Mouse (Mus musculus): ENCODE results near the gene Cacna1c. TPM values are rescaled to one million over a fixed set of nuclear protein-coding genes. Genes with fewer than 3 reads are reported as not detected.

The Cacna1c gene
- polyA plus RNA-seq, 1 experiment from 2014 or later: 0.64 TPM

- no peak overlapping the region for H3K4me2 ChIP-seq
These were observed 404.3 kb downstream of the Cacna1c start for GRCm38 (mm10) chr6:118791921-118792368.

GRCm38 (mm10) chr6:118787933-118788332, 408.3 kb downstream of the Cacna1c start:
- no peak overlapping the region for H3K27ac ChIP-seq
- H3K9ac ChIP-seq: no peak overlapping the region
- WGBS (ENCODE audit: insufficient replicate concordance): 58% methylated on average over 3 of the region's 3 CpGs
- no peaks in the 10 kb centered on the region for H3K9me3 ChIP-seq (replicated peaks)
- no peak for ATAC-seq
- no peak overlapping the region for H3K4me3 ChIP-seq
- H3K36me3 ChIP-seq: no peaks in the 10 kb centered on the region
- H3K4me2 ChIP-seq: no peak overlapping the region
- no peaks in the 10 kb centered on the region for H3K4me1 ChIP-seq
- H3K27me3 ChIP-seq (replicated peaks): peaks cover 14% of the 10 kb centered on the region

More at GRCm38 (mm10) chr6:118791921-118792368, 404.3 kb downstream of the Cacna1c start:
- 0 out of 2 replicates have a peak, but pooled peaks cover 4% of the 10 kb centered on the region for H3K9me3 ChIP-seq (replicated peaks)
- WGBS (ENCODE audit: insufficient replicate concordance): 52% methylated on average over 5 of the region's 5 CpGs
- no peak overlapping the region for H3K4me3 ChIP-seq
- H3K27ac ChIP-seq: no peak overlapping the region
- no peaks in the 10 kb centered on the region for H3K36me3 ChIP-seq
- ATAC-seq: no peak
- H3K27me3 ChIP-seq (replicated peaks): peaks cover 9% of the 10 kb centered on the region
- H3K9ac ChIP-seq: no peak overlapping the region
- H3K4me1 ChIP-seq: no peaks in the 10 kb centered on the region

GRCm38 (mm10) chr6:118780280-118780679, 415.9 kb downstream of the Cacna1c start:
- no peak overlapping the region for H3K9ac ChIP-seq
- no peaks in the 10 kb centered on the region for H3K9me3 ChIP-seq (replicated peaks)
- no peak overlapping the region for H3K4me3 ChIP-seq
- peaks cover 44% of the 10 kb centered on the region for H3K4me1 ChIP-seq
- WGBS (ENCODE audit: insufficient replicate concordance): 75% methylated on average over 7 of the region's 7 CpGs
- H3K27me3 ChIP-seq (replicated peaks): 0 out of 2 replicates have a peak, but pooled peaks cover 1% of the 10 kb centered on the region
- ATAC-seq: no peak
- H3K36me3 ChIP-seq: no peaks in the 10 kb centered on the region
- H3K27ac ChIP-seq: no peak overlapping the region
- no peak overlapping the region for H3K4me2 ChIP-seq

GRCm38 (mm10) chr6:118779201-118779600, 417.0 kb downstream of the Cacna1c start:
- Histone ChIP-seq H3K9me3 (replicated peaks) (no peaks in the 10 kb centered on the region; the same call in 1 of the 2 replicates), H3K27me3 (replicated peaks) (no peaks in the 10 kb centered on the region), H3K4me1 (peaks cover 44% of the 10 kb centered on the region), H3K4me2 (no peak overlapping the region), H3K27ac (no peak overlapping the region), H3K36me3 (no peaks in the 10 kb centered on the region), H3K4me3 (no peak overlapping the region), H3K9ac (no peak overlapping the region)
- WGBS (ENCODE audit: insufficient replicate concordance): 31% methylated on average over 8 of the region's 8 CpGs
- ATAC-seq: no peak

GRCm38 (mm10) chr6:118777457-118777856, 418.8 kb downstream of the Cacna1c start:
- Histone ChIP-seq H3K36me3 (no peaks in the 10 kb centered on the region), H3K27me3 (replicated peaks) (no peaks in the 10 kb centered on the region), H3K4me1 (peaks cover 54% of the 10 kb centered on the region), H3K4me3 (no peak overlapping the region), H3K9ac (0 out of 2 replicates have a peak overlapping the region, but pooled peaks have one; percentile 3), H3K4me2 (no peak overlapping the region), H3K27ac (no peak overlapping the region), H3K9me3 (replicated peaks) (no peaks in the 10 kb centered on the region; the same call in 1 of the 2 replicates)
- peak; percentile 61 for ATAC-seq
- WGBS (ENCODE audit: insufficient replicate concordance): 49% methylated on average over 8 of the region's 8 CpGs

- H3K9me3 ChIP-seq (replicated peaks): no peaks in the 10 kb centered on the region; the same call in 1 of the 2 replicates
- no peak overlapping the region for H3K4me3 ChIP-seq
- 85% methylated on average over 9 of the region's 9 CpGs for WGBS (ENCODE audit: insufficient replicate concordance)
- ATAC-seq: no peak
- H3K4me1 ChIP-seq: peaks cover 64% of the 10 kb centered on the region
- H3K4me2 ChIP-seq: no peak overlapping the region
- H3K9ac ChIP-seq: no peak overlapping the region
- no peak overlapping the region for H3K27ac ChIP-seq
- no peaks in the 10 kb centered on the region for H3K27me3 ChIP-seq (replicated peaks)
- H3K36me3 ChIP-seq: no peaks in the 10 kb centered on the region
These were observed 419.8 kb downstream of the Cacna1c start for GRCm38 (mm10) chr6:118776459-118776858.

- ATAC-seq: no peak
- 83% methylated on average over 6 of the region's 6 CpGs for WGBS (ENCODE audit: insufficient replicate concordance)
- Histone ChIP-seq H3K27ac (no peak overlapping the region), H3K4me1 (peaks cover 66% of the 10 kb centered on the region), H3K9ac (no peak overlapping the region), H3K27me3 (replicated peaks) (no peaks in the 10 kb centered on the region), H3K4me3 (no peak overlapping the region), H3K9me3 (replicated peaks) (no peaks in the 10 kb centered on the region; the same call in 1 of the 2 replicates), H3K4me2 (no peak overlapping the region), H3K36me3 (no peaks in the 10 kb centered on the region)
These were observed 423.6 kb downstream of the Cacna1c start for GRCm38 (mm10) chr6:118772581-118772980.

- no peaks in the 10 kb centered on the region for H3K27me3 ChIP-seq (replicated peaks)
- H3K9me3 ChIP-seq (replicated peaks): no peaks in the 10 kb centered on the region; the same call in 1 of the 2 replicates
- H3K36me3 ChIP-seq: no peaks in the 10 kb centered on the region
- peak overlapping the region; percentile 44 for H3K9ac ChIP-seq
- peak overlapping the region; percentile 1; the same call in 1 of the 2 replicates for H3K4me3 ChIP-seq
- 11% methylated on average over 4 of the region's 4 CpGs for WGBS (ENCODE audit: insufficient replicate concordance)
- peak overlapping the region; percentile 56 for H3K4me2 ChIP-seq
- peaks cover 60% of the 10 kb centered on the region for H3K4me1 ChIP-seq
- ATAC-seq: peak; percentile 93
- peak overlapping the region; percentile 88 for H3K27ac ChIP-seq
These were observed 425.1 kb downstream of the Cacna1c start for GRCm38 (mm10) chr6:118771121-118771520.

- Histone ChIP-seq H3K9me3 (replicated peaks) (no peaks in the 10 kb centered on the region; the same call in 1 of the 2 replicates), H3K36me3 (no peaks in the 10 kb centered on the region), H3K27me3 (replicated peaks) (no peaks in the 10 kb centered on the region), H3K4me3 (no peak overlapping the region), H3K4me2 (peak overlapping the region; percentile 56), H3K4me1 (peaks cover 54% of the 10 kb centered on the region), H3K9ac (no peak overlapping the region), H3K27ac (peak overlapping the region; percentile 88)
- 71% methylated on average over 6 of the region's 6 CpGs for WGBS (ENCODE audit: insufficient replicate concordance)
- ATAC-seq: no peak
These were observed 425.8 kb downstream of the Cacna1c start for GRCm38 (mm10) chr6:118770396-118770795.

GRCm38 (mm10) chr6:118769792-118770191, 426.4 kb downstream of the Cacna1c start:
- WGBS (ENCODE audit: insufficient replicate concordance): 82% methylated on average over 8 of the region's 8 CpGs
- no peaks in the 10 kb centered on the region; the same call in 1 of the 2 replicates for H3K9me3 ChIP-seq (replicated peaks)
- H3K4me1 ChIP-seq: peaks cover 54% of the 10 kb centered on the region
- H3K36me3 ChIP-seq: no peaks in the 10 kb centered on the region
- no peak for ATAC-seq
- peak overlapping the region; percentile 22; the same call in 1 of the 2 replicates for H3K27ac ChIP-seq
- H3K9ac ChIP-seq: no peak overlapping the region
- H3K27me3 ChIP-seq (replicated peaks): no peaks in the 10 kb centered on the region
- no peak overlapping the region for H3K4me3 ChIP-seq
- no peak overlapping the region for H3K4me2 ChIP-seq

GRCm38 (mm10) chr6:118767698-118768097, 428.5 kb downstream of the Cacna1c start:
- Histone ChIP-seq H3K4me3 (no peak overlapping the region), H3K27me3 (replicated peaks) (no peaks in the 10 kb centered on the region), H3K4me1 (peaks cover 46% of the 10 kb centered on the region), H3K9ac (no peak overlapping the region), H3K9me3 (replicated peaks) (no peaks in the 10 kb centered on the region), H3K36me3 (no peaks in the 10 kb centered on the region), H3K27ac (0 out of 2 replicates have a peak overlapping the region, but pooled peaks have one; percentile 11), H3K4me2 (no peak overlapping the region)
- WGBS (ENCODE audit: insufficient replicate concordance): 75% methylated on average over 6 of the region's 6 CpGs
- no peak for ATAC-seq

GRCm38 (mm10) chr6:118765261-118765660, 431.0 kb downstream of the Cacna1c start:
- Histone ChIP-seq H3K4me3 (no peak overlapping the region), H3K27ac (no peak overlapping the region), H3K9ac (no peak overlapping the region), H3K36me3 (no peaks in the 10 kb centered on the region), H3K27me3 (replicated peaks) (no peaks in the 10 kb centered on the region), H3K9me3 (replicated peaks) (no peaks in the 10 kb centered on the region), H3K4me1 (peaks cover 24% of the 10 kb centered on the region), H3K4me2 (no peak overlapping the region)
- WGBS (ENCODE audit: insufficient replicate concordance): 71% methylated on average over 1 of the region's 1 CpGs
- no peak for ATAC-seq

Measured in liver, embryonic 12.5 days (tissue).